Mouse (Mus musculus): ENCODE data around the gene Casp2.

Casp2 gene

GRCm38 (mm10) chr6:42264626-42265312, at the start of gene Casp2:
TSS of gene Casp2 (plus strand) at chr6:42264985.
- DNase-seq = peak; percentile 97

GRCm38 (mm10) chr6:42215028-42215427, 49.8 kb upstream of the Casp2 start, which contains the start of gene Tas2r144:
TSS of gene Tas2r144 (plus strand) at chr6:42215328.
- no peak for DNase-seq

GRCm38 (mm10) chr6:42222286-42222685, 42.5 kb upstream of the Casp2 start:
- DNase-seq = peak; percentile 33

- DNase-seq = no peak
Observed at GRCm38 (mm10) chr6:42225046-42225445, 39.7 kb upstream of the Casp2 start.

- DNase-seq = peak; percentile 75
Observed at GRCm38 (mm10) chr6:42227240-42228101, 37.3 kb upstream of the Casp2 start.

- DNase-seq = no peak
Observed at GRCm38 (mm10) chr6:42229610-42230009, 35.2 kb upstream of the Casp2 start.

GRCm38 (mm10) chr6:42231191-42231590, 33.6 kb upstream of the Casp2 start:
- no peak for DNase-seq

- no peak for DNase-seq
Observed at GRCm38 (mm10) chr6:42237276-42237805, 27.4 kb upstream of the Casp2 start.

GRCm38 (mm10) chr6:42241311-42242045, 23.3 kb upstream of the Casp2 start:
- DNase-seq = no peak

GRCm38 (mm10) chr6:42245711-42246353, 19.0 kb upstream of the Casp2 start, which contains the start of gene Gstk1:
TSS of gene Gstk1 (plus strand) at chr6:42245935.
- DNase-seq = peak; percentile 86

- peak; percentile 22 for DNase-seq
Observed at GRCm38 (mm10) chr6:42247173-42247572, 17.6 kb upstream of the Casp2 start.

- no peak for DNase-seq
Observed at GRCm38 (mm10) chr6:42247981-42248380, 16.8 kb upstream of the Casp2 start.

- DNase-seq = no peak
Observed at GRCm38 (mm10) chr6:42251791-42252190, 13.0 kb upstream of the Casp2 start.

GRCm38 (mm10) chr6:42253103-42253502, 11.7 kb upstream of the Casp2 start:
- DNase-seq = no peak

- DNase-seq = peak; percentile 73
Observed at GRCm38 (mm10) chr6:42257303-42257863, 7.4 kb upstream of the Casp2 start.

- DNase-seq = no peak
Observed at GRCm38 (mm10) chr6:42260430-42260829, 4.4 kb upstream of the Casp2 start.

GRCm38 (mm10) chr6:42261524-42262170, 3.1 kb upstream of the Casp2 start, which contains the start of gene Tmem139:
TSS of gene Tmem139 (plus strand) at chr6:42261970.
- peak; percentile 80 for DNase-seq

GRCm38 (mm10) chr6:42265391-42266330, 876 bp downstream of the Casp2 start:
- DNase-seq = no peak

- no peak for DNase-seq
Observed at GRCm38 (mm10) chr6:42270817-42271216, 6.0 kb downstream of the Casp2 start.

GRCm38 (mm10) chr6:42276151-42276550, 11.4 kb downstream of the Casp2 start:
- no peak for DNase-seq

Measured in kidney, adult 18-20 months (tissue).